Mouse (Mus musculus) layer of hippocampus, postnatal 36 days (tissue): Measurements from ENCODE around the gene Rogdi. TPM values are rescaled to one million over a fixed set of nuclear protein-coding genes. Genes with fewer than 3 reads are reported as not detected.

Experiments used
- DNase-seq, 2 experiments: peaks; one replicate each; pipeline ENCODE4 v3.0.0; 2022
- total RNA-seq, 2 experiments: library from RNA; stranded (reverse); gene quantifications; 2 replicates each; pipeline ENCODE4 v1.2.3; 2021

The Rogdi gene
- total RNA-seq, 2 experiments from 2014 or later, result 362 to 395 TPM

- no peak for DNase-seq
Measured at GRCm38 (mm10) chr16:4984717-4985116, 28.6 kb downstream of the Rogdi start.

GRCm38 (mm10) chr16:4979755-4980380 lies 33.5 kb downstream of the Rogdi start:
- DNase-seq, result no peak

DNA sequence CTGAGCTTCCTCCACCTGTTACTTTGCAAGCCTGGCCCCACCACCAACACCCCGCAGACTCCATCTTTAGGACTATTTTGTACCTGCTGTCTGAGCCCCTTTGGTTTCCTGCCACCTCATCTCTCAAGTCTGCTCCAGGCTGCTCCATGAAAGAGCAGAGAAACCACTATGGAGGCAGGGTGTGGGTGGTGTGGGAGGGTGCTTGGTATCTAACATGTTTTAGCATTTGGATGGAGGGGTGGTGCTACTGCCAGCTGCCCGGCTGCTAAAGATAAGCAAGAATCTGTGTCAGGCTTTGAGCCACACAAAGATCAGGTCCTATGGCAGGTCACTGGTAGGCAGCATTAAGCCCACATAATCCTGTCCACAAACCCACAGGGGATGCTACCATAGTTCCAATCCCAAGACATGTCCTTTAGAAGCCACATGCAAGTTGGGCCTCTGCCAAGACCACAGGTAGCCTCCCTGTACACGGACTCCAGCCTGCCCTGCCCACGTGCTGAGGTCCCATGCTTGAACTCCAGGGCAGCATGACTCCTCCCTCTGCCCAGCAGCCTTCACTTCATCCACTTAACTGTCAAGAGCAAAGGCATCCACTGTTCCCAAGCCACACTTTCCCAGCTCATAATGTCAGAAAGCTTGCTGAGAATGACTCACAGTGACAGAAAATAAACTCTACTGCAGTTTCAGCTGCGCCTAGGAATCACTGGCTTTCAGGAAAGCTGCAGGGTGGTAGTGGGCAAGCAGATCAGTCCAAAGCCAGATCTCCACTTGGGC lies 34.9 kb downstream of the Rogdi start:
- no peak for DNase-seq

DNA sequence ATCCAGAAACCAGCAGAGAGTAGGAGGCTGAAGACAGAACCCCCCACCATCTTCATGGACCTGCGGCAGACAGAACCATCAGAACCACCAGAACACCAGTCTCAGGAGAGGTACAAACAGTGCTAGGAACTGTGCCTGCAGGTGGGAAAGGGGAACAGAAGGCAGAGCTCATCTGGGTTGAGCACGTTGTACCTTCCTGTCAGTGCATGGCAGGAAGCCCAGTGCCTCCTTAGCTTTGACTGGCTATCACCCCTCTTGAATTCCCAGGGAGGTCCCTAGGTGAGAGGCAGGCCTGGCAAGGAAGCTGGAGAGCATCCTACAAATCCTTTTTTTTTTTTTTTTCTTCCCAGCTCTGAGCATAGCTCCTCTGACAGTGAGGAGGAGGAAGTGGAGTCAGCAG lies 37.2 kb downstream of the Rogdi start:
- DNase-seq, result no peak

- no peak for DNase-seq
Measured at GRCm38 (mm10) chr16:4974521-4974920, 38.8 kb downstream of the Rogdi start.

DNA sequence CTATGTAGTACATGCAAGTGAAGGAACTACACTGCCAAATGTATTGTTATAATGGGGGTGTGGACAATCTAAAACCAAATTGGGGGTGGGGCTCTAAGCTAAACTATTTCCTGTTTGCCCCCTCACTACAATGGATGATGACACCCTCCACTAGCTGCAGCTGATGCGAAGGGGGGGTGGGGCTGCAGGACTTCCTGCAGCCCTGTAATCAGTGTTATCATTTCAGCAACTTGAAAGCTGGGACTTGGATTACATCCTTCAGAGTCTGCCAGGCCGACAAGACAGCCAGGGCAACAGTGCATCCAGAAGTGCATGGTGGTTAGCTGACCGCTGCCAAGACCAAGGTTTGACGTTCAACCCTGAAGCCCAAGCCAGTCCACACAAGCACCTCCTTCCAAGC lies 41.7 kb downstream of the Rogdi start:
- DNase-seq, result no peak

DNA sequence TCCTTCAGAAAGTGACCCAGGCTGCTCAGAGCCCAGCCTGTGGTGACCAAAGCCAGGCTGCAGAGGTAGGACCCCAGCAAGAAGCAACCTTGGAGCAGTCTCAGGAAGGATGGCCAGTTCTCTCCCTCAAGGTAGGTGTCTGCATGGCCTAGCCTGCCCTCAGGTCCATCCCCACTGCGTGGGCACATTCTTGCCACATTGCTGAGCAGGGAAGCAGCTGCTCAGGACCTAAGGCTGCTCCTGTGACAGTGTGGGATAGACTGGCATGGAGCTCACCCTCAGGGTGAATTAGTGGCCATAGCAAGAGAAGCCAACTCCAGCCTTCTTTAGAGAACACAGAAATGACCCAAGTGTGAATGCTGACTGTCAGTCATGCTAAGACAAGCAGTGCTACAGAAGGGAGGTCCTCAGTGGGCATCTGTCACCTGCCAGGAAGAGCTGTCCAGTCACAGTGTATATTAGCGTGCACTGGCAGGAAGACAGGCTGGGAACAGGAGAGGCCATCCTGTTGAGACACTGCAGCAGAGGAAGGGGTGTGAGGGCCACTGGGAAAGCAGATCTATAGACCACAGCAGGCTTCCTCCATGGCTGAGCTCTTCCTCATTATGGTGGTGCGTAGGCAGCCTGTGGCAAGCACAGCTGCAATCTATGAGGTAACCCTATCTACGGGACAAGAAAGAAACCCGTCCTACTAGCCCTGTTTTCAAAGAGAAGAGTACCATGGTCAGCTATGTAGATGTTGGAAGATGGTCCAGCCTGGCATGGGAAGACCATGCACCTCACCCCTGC lies 44.1 kb downstream of the Rogdi start:
- no peak for DNase-seq

DNA sequence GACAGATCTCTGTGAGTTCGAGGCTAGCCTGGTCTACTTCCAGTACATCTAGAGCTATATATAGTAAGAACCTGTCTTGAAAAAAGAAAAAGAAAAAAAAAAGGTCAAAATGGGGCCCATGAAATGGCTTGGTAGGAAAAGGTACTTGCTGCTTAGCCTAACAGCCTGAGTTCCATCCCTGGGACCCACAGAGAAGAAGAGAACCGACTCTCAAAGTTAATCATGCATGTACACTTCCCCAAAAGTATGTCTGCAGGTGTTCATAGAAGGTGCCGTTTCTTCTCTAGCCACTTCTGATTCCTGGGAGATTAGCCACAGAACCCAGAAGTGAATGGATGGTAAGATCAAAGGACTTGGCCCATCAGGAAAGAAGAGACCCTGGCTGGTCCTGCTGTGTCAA lies 44.9 kb downstream of the Rogdi start:
- DNase-seq, result no peak

DNA sequence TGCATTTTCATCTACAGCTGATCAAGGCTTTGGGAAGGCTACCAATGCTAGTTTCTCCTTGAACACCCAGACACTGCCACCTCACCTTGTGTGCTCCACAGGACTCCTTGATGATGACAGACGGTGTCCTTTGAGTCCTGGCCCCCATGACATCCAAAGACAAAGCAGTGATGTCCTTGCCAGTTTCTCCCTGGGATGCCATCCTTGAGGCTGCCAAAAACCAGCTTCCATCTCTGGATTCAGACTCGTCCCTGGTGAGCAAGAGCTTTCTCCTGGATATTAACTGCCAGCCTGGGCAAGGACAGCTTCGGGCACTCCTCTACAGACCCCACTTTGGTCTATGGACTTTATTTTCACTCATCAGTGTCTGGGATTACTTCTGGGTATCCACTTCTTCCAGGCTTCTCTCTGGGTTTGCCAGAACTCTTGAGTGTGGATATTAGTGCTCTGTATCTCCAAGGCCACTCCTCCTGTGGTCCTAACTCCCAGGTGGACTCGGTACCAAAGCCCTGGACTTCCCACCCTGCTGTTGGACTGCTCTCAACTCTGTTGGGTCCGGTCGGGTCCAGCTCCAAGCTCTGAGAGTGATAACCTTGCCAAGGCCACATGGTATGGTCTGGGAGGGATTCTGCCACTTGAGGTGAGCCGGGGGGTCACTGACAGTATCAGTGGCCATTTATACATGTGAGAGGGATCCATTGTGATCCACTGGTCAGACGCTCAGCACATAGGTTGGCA lies 47.8 kb downstream of the Rogdi start:
- DNase-seq, result no peak

- no peak for DNase-seq
Measured at GRCm38 (mm10) chr16:4964731-4965391, 48.5 kb downstream of the Rogdi start.

GRCm38 (mm10) chr16:4963797-4964709 lies 49.3 kb downstream of the Rogdi start, which contains the start of gene Anks3:
Gene Anks3 (minus strand): TSS chr16:4964205.
- peak; percentile 99 to 100 for DNase-seq

DNA sequence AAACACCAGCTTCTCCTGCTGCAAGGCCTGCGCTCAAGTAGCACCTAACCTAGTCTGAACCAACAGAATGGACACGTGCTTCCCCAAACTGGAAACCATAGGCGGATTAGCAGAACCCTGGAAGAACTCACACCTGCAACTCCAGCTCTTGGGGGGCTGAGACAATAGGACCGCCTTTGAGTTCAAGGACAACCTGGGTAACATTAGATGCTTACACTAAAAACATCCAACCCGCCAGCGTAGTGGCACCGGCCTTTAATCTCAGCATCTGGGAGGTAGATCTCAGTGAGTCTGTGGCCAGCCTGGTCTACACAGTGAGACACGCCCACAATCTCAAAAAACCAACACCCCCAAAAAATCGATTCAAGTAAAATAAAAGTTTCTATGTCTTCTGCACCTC lies 50.0 kb downstream of the Rogdi start:
- DNase-seq, result no peak

DNA sequence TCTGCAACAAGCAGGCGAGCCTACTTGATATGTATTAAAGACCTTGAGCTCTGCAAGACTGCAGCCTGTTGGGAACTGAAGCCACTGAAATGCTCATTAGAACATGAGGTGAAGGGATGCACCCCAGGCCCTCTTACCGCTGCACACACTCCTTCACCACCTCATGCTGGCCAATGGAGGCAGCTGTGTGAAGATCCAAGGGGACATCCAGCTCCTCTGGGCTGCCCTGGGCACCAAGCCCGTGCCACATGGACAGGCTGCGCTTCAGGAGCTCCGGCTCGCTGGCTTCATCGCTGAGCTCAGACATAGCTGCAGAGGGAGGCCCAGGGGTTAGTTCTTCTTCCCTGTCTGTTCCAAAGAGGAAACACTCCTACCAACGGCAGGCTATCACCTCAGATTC lies 53.1 kb downstream of the Rogdi start:
- no peak for DNase-seq

Other genes starting within 250 kb of the Rogdi start
- gene Cdip1, start 223.3 kb downstream of the Rogdi start, total RNA-seq, result 100 to 1,000 TPM; 236 to 243 TPM
- gene 4930562C15Rik, start 178.1 kb downstream of the Rogdi start, total RNA-seq, result not detected
- gene Ubald1, start 133.2 kb downstream of the Rogdi start, total RNA-seq, result 10 to 100 TPM; 91.3 to 94.9 TPM
- 100 to 1,000 TPM; 213 TPM for gene Mgrn1, start 127.3 kb downstream of the Rogdi start, total RNA-seq
- 10 to 100 TPM; 76.4 to 82.1 TPM for gene Nudt16l1, start 74.8 kb downstream of the Rogdi start, total RNA-seq
- 10 to 100 TPM; 75.0 to 83.5 TPM for gene Anks3, start 49.3 kb downstream of the Rogdi start, total RNA-seq
- not detected for gene Sept12, start 15.7 kb downstream of the Rogdi start, total RNA-seq
- not detected for gene Smim22, start 6.3 kb downstream of the Rogdi start, total RNA-seq
- gene Glyr1, start 36.3 kb upstream of the Rogdi start, total RNA-seq, result 100 to 1,000 TPM; 139 TPM
- gene Ubn1, start 36.5 kb upstream of the Rogdi start, total RNA-seq, result 10 to 100 TPM; 42.9 to 45.0 TPM
- gene Ppl, start 118.9 kb upstream of the Rogdi start, total RNA-seq, result 1 to 10 TPM; 2.4 to 2.5 TPM
- gene Sec14l5, start 133.6 kb upstream of the Rogdi start, total RNA-seq, result 1 to 10 TPM; 5.7 to 7.9 TPM
- 10 to 100 TPM; 12.5 to 13.6 TPM for gene Nagpa, start 190.5 kb upstream of the Rogdi start, total RNA-seq
- 1 to 10 TPM; 4.5 to 4.7 TPM for gene AU021092, start 208.7 kb upstream of the Rogdi start, total RNA-seq
- gene Alg1, start 220.1 kb upstream of the Rogdi start, total RNA-seq, result 10 to 100 TPM; 26.7 to 29.9 TPM
- gene Eef2kmt, start 242.4 kb upstream of the Rogdi start, total RNA-seq, result 1 to 10 TPM; 5.2 to 5.6 TPM